29 mouse cellular contexts compared by ENCODE assay signal in genomic region chr6:72018052-72018451, GRCm38 (mm10).
DNase-seq lines count a peak whose midpoint lies in the region; TF ChIP-seq lines count a peak whose summit lies in the region.
"Had no signal": no experiment of that assay in that cellular context is flagged by ENCODE, and none has a peak within 500 bp of the region (broad histone marks: within the 10 kb centered on the region; RNA-seq: fewer than 3 reads in every experiment).

No protein-coding gene starts in this region.

- no peaks in the 10 kb centered on the region for H3K79me2 ChIP-seq in liver, adult 2 months (ENCODE audit: control insufficient read depth, insufficient read depth, low read length)
- H3K79me2 ChIP-seq in myocyte (ENCODE audit: control insufficient read depth, insufficient read depth): no peaks in the 10 kb centered on the region

- H3ac ChIP-seq in myocyte (ENCODE audit: control insufficient read depth, insufficient read length): no peak overlapping the region

- H3K36me3 ChIP-seq in liver, adult 2 months (ENCODE audit: control insufficient read depth, insufficient read depth, low read length): no peaks in the 10 kb centered on the region
- no peaks in the 10 kb centered on the region for H3K36me3 ChIP-seq in testis, adult 2 months (ENCODE audit: control insufficient read depth, insufficient read depth, low read length)
- no peaks in the 10 kb centered on the region for H3K36me3 ChIP-seq in myocyte (ENCODE audit: control insufficient read depth, insufficient read depth)
- H3K36me3 ChIP-seq: embryonic facial prominence, embryonic 13.5 days; forebrain, embryonic 10.5 days; forebrain, embryonic 15.5 days; G1E; heart, embryonic 13.5 days; hindbrain, embryonic 10.5 days; hindbrain, embryonic 15.5 days; limb, embryonic 10.5 days; limb, embryonic 15.5 days; lung, embryonic 15.5 days; midbrain, embryonic 13.5 days; neural tube, embryonic 15.5 days had no signal

- no peak overlapping the region for H3K4me2 ChIP-seq in myocyte (ENCODE audit: low read depth)
- H3K4me2 ChIP-seq: embryonic facial prominence, embryonic 13.5 days; forebrain, embryonic 15.5 days; heart, embryonic 13.5 days; hindbrain, embryonic 15.5 days; limb, embryonic 15.5 days; lung, embryonic 15.5 days; midbrain, embryonic 13.5 days; neural tube, embryonic 15.5 days had no signal

- WGBS in liver, adult 2 months: 58% methylated on average over 6 of the region's 6 CpGs

- peak; percentile 76 for DNase-seq in liver, adult 2 months (ENCODE audit: extremely low read depth, low read depth, low spot score)
- no peak for DNase-seq in liver
- no peak for DNase-seq in testis, postnatal 14 days (ENCODE audit: low spot score)
- DNase-seq in layer of hippocampus, adult 8-10 months (ENCODE audit: low spot score in 2 of 2): no peak
- no peak for DNase-seq in embryo, embryonic 9.5 days (ENCODE audit: extremely low spot score)
- DNase-seq: adrenal gland, postnatal 10 days; cerebellum, adult 8-10 months; cerebellum, postnatal 25 days; heart, postnatal 10 days; kidney, adult 8-10 months; kidney, postnatal 10 days; layer of hippocampus, adult 9-11 months; lung, postnatal 36 days; right cerebral cortex, postnatal 25 days; thymus, postnatal 4 days had no signal

- TF ChIP-seq CTCF in liver, adult 2 months (IDR thresholded peaks at IDR 0.05; ENCODE audit: low read depth, low read length): peak; percentile 54
- no peak for TF ChIP-seq CTCF in testis, adult 2 months (IDR thresholded peaks at IDR 0.05; ENCODE audit: control insufficient read depth, insufficient read depth, insufficient replicate concordance, low read depth, low read length)

- H3K27ac ChIP-seq in liver, adult 2 months (replicated peaks; ENCODE audit: insufficient read depth, low read depth, low read length): no peak overlapping the region
- no peak overlapping the region for H3K27ac ChIP-seq in testis, adult 2 months (ENCODE audit: control insufficient read depth, insufficient read depth, low read depth, low read length)
- H3K27ac ChIP-seq: embryonic facial prominence, embryonic 13.5 days; forebrain, embryonic 10.5 days; forebrain, embryonic 15.5 days; heart, embryonic 13.5 days; hindbrain, embryonic 10.5 days; hindbrain, embryonic 15.5 days; limb, embryonic 10.5 days; limb, embryonic 15.5 days; lung, embryonic 15.5 days; midbrain, embryonic 13.5 days; neural tube, embryonic 15.5 days had no signal

- no peaks in the 10 kb centered on the region for H3K27me3 ChIP-seq in liver, adult 2 months (ENCODE audit: control insufficient read depth, insufficient read depth, low read length)
- H3K27me3 ChIP-seq in testis, adult 2 months (ENCODE audit: control insufficient read depth, insufficient read depth, low read length): no peaks in the 10 kb centered on the region
- H3K27me3 ChIP-seq in myocyte (ENCODE audit: control insufficient read depth, insufficient read depth, insufficient read length): no peaks in the 10 kb centered on the region
- H3K27me3 ChIP-seq: embryonic facial prominence, embryonic 13.5 days; forebrain, embryonic 15.5 days; heart, embryonic 13.5 days; hindbrain, embryonic 15.5 days; limb, embryonic 15.5 days; lung, embryonic 15.5 days; midbrain, embryonic 13.5 days; neural tube, embryonic 15.5 days had no signal

- no peak overlapping the region for H3K4me3 ChIP-seq in liver, adult 2 months (ENCODE audit: insufficient read depth, low read depth, low read length)
- peak overlapping the region; percentile 37 for H3K4me3 ChIP-seq in testis, adult 2 months (ENCODE audit: control insufficient read depth, low read depth, low read length)
- H3K4me3 ChIP-seq in myocyte: no peak overlapping the region
- H3K4me3 ChIP-seq: embryonic facial prominence, embryonic 13.5 days; forebrain, embryonic 10.5 days; forebrain, embryonic 15.5 days; heart, embryonic 13.5 days; hindbrain, embryonic 10.5 days; hindbrain, embryonic 15.5 days; limb, embryonic 10.5 days; limb, embryonic 15.5 days; lung, embryonic 15.5 days; midbrain, embryonic 13.5 days; neural tube, embryonic 15.5 days had no signal

- no peaks in the 10 kb centered on the region for H3K4me1 ChIP-seq in liver, adult 2 months (ENCODE audit: control insufficient read depth, insufficient read depth, low read length)
- no peaks in the 10 kb centered on the region for H3K4me1 ChIP-seq in testis, adult 2 months (ENCODE audit: control insufficient read depth, insufficient read depth, low read length)
- H3K4me1 ChIP-seq: embryonic facial prominence, embryonic 13.5 days; forebrain, embryonic 10.5 days; forebrain, embryonic 15.5 days; heart, embryonic 13.5 days; hindbrain, embryonic 10.5 days; hindbrain, embryonic 15.5 days; limb, embryonic 10.5 days; limb, embryonic 15.5 days; lung, embryonic 15.5 days; midbrain, embryonic 13.5 days; neural tube, embryonic 15.5 days had no signal

- TF ChIP-seq POLR2A in liver, adult 2 months (IDR thresholded peaks at IDR 0.05; ENCODE audit: extremely low read depth, insufficient read depth, low read length): no peak
- no peak for TF ChIP-seq POLR2A in testis, adult 2 months (IDR thresholded peaks at IDR 0.05; ENCODE audit: control insufficient read depth, low read depth, low read length)
- TF ChIP-seq POLR2A in myocyte (IDR thresholded peaks at IDR 0.05; ENCODE audit: insufficient read length, low read depth): no peak

- no peak overlapping the region for H3K9ac ChIP-seq in liver, adult 2 months (ENCODE audit: low read depth, low read length)
- H3K9ac ChIP-seq: embryonic facial prominence, embryonic 13.5 days; forebrain, embryonic 15.5 days; heart, embryonic 13.5 days; hindbrain, embryonic 15.5 days; limb, embryonic 15.5 days; lung, embryonic 15.5 days; midbrain, embryonic 13.5 days; neural tube, embryonic 15.5 days had no signal

TF ChIP-seq in myocyte, 11 proteins besides CTCF, POLR2A, EP300 and RAD21:
- TF ChIP-seq E2F4 (IDR thresholded peaks at IDR 0.05; ENCODE audit: insufficient read depth): no peak
- peak; percentile 77; the same call in 1 of the 2 replicates for TF ChIP-seq CEBPB (IDR thresholded peaks at IDR 0.05; ENCODE audit: insufficient read depth, poor library complexity, severe bottlenecking)
